ENCODE assay signal across 7 mouse cellular contexts in the genomic region with DNA sequence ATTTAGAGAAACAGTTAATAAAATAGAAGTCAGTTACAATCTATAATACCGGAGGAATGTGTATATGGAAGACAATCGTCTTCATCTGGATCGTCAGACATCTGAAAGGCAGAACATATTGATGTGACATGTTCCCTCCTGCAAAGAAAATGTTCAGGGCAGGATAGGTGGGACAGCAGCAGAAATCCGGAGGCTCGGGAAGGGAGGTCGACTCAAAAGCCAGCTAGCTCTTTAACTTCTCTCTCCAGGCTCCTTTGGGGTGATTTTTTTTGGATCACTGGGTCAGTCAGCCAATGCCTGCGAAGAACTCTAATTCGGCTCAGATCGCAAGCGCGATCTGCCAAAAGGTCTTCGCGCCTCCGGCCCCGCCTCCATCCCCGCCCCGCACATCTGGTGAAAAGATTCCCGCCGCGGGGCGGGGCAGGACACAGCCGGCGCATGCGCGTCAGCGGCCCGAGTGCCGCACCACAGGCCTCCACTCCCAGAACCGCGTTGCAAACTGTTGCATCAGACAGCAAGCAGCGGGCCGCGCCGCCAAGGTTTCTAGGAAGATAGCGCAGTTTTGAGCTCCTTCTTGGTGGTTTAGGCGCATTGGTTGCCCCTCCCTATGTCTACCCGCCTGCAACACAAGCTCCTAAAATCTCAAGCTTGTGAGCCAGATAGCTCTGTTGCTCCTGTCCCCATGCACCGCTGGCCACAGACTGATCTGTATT. TPM values are rescaled to one million over a fixed set of nuclear protein-coding genes. Genes with fewer than 3 reads are reported as not detected.
A peak's percentile ranks its signal among the peaks of the same experiment; 100 is the strongest.
DNase-seq lines count a peak whose midpoint lies in the region; ATAC-seq and TF ChIP-seq lines count a peak whose summit lies in the region.

No protein-coding gene starts in this region.

- no peaks in the 10 kb centered on the region for H3K9me3 ChIP-seq in limb, embryonic 10.5 days (replicated peaks)
- no peaks in the 10 kb centered on the region for H3K9me3 ChIP-seq in midbrain, embryonic 12.5 days

- no peak for TF ChIP-seq CTCF in small intestine, adult 2 months (IDR thresholded peaks at IDR 0.05; ENCODE audit: extremely low read depth, insufficient read length, insufficient replicate concordance, low read depth, low read length)

- 5% methylated on average over 38 of the region's 38 CpGs for WGBS in limb, embryonic 10.5 days
- WGBS in midbrain, embryonic 12.5 days, result 3% methylated on average over 38 of the region's 38 CpGs
- WGBS in small intestine, adult 2 months, result 6% methylated on average over 38 of the region's 38 CpGs

- DNase-seq in adrenal gland, adult 8-10 months, result peak; percentile 93
- peak; percentile 88 for DNase-seq in embryo, embryonic 11.5 days (ENCODE audit: low read depth, low spot score)
- DNase-seq in heart, adult 11 months, result peak; percentile 99
- peak; percentile 86 for DNase-seq in kidney, adult 11 months
- peak; percentile 94 for DNase-seq in limb, embryonic 10.5 days (ENCODE audit: low spot score)

- H3K4me2 ChIP-seq in midbrain, embryonic 12.5 days (replicated peaks), result peak overlapping the region; percentile 62

- peaks cover 66% of the 10 kb centered on the region for H3K27me3 ChIP-seq in limb, embryonic 10.5 days (ENCODE audit: low read depth, poor library complexity, severe bottlenecking)
- peaks cover 80% of the 10 kb centered on the region for H3K27me3 ChIP-seq in midbrain, embryonic 12.5 days
- peaks cover 14% of the 10 kb centered on the region; the same call in 1 of the 2 replicates for H3K27me3 ChIP-seq in small intestine, adult 2 months (ENCODE audit: control insufficient read depth, insufficient read depth, low read length)

- H3K4me1 ChIP-seq in limb, embryonic 10.5 days, result peaks cover 48% of the 10 kb centered on the region
- H3K4me1 ChIP-seq in midbrain, embryonic 12.5 days, result peaks cover 23% of the 10 kb centered on the region
- peaks cover 14% of the 10 kb centered on the region for H3K4me1 ChIP-seq in small intestine, adult 2 months (ENCODE audit: control insufficient read depth, insufficient read depth, insufficient read length, low read length)

- ATAC-seq in midbrain, embryonic 12.5 days (ENCODE audit: low FRiP score, low read depth), result peak; percentile 48; the same call in 1 of the 2 replicates

- peak overlapping the region; percentile 90 for H3K27ac ChIP-seq in limb, embryonic 10.5 days
- H3K27ac ChIP-seq in midbrain, embryonic 12.5 days (replicated peaks), result no peak overlapping the region; the same call in 1 of the 2 replicates
- peak overlapping the region; percentile 29 for H3K27ac ChIP-seq in small intestine, adult 2 months (ENCODE audit: insufficient read depth, low read depth, low read length)

- H3K4me3 ChIP-seq in limb, embryonic 10.5 days, result peak overlapping the region; percentile 51
- peak overlapping the region; percentile 36 for H3K4me3 ChIP-seq in midbrain, embryonic 12.5 days
- H3K4me3 ChIP-seq in small intestine, adult 2 months (ENCODE audit: low read depth, low read length), result peak overlapping the region; percentile 54

- no peak; the same call in 1 of the 2 replicates for TF ChIP-seq POLR2A in small intestine, adult 2 months (IDR thresholded peaks at IDR 0.05; ENCODE audit: low read depth, low read length)

- peak overlapping the region; percentile 40; the same call in 1 of the 2 replicates for H3K9ac ChIP-seq in midbrain, embryonic 12.5 days (replicated peaks)

- no peaks in the 10 kb centered on the region for H3K36me3 ChIP-seq in limb, embryonic 10.5 days
- no peaks in the 10 kb centered on the region for H3K36me3 ChIP-seq in midbrain, embryonic 12.5 days
- H3K36me3 ChIP-seq in small intestine, adult 2 months (ENCODE audit: control insufficient read depth, insufficient read depth, low read length), result no peaks in the 10 kb centered on the region

RNA-seq across cellular contexts. Expression of a gene that starts 31.0 kb away (rescaled TPM):
- 10 to 100 TPM in 2 of 4 experiments, 1 to 10 TPM in 2; 5.2 to 22.4 (median 9.8) TPM for total RNA-seq in adrenal gland, adult 8-10 months (2022)
- polyA plus RNA-seq in limb, embryonic 10.5 days (2016; fragmentation: Nextera tagmentation; extraction: Ambion mirVana), result 0.45 and 1.1 TPM in 2 replicates
- 2.5 TPM in 2 replicates for polyA plus RNA-seq in midbrain, embryonic 12.5 days (2016; fragmentation: Nextera tagmentation; extraction: Ambion mirVana)
- 22.5 and 25.4 TPM in 2 replicates for polyA plus RNA-seq in small intestine, adult 2 months (2012; rRNA removed)

RNA-seq across cellular contexts. Expression of a gene that starts 37.7 kb away (rescaled TPM):
- 100 to 1,000 TPM in 1 of 4 experiments, 10 to 100 TPM in 3; 65.0 to 107 (median 75.6) TPM for total RNA-seq in adrenal gland, adult 8-10 months (2022)
- 34.7 and 40.2 TPM in 2 replicates for polyA plus RNA-seq in limb, embryonic 10.5 days (2016; fragmentation: Nextera tagmentation; extraction: Ambion mirVana)
- polyA plus RNA-seq in midbrain, embryonic 12.5 days (2016; fragmentation: Nextera tagmentation; extraction: Ambion mirVana), result 45.6 and 46.8 TPM in 2 replicates
- 15.6 and 28.4 TPM in 2 replicates for polyA plus RNA-seq in small intestine, adult 2 months (2012; rRNA removed)
